Mouse (Mus musculus): ENCODE results near the gene Rilpl1.
"Not testable (repeated sequence)": the region's sequence is repeated elsewhere in the genome, so short reads cannot be mapped to it uniquely, and the experiment has no call there.

The Rilpl1 gene

DNA sequence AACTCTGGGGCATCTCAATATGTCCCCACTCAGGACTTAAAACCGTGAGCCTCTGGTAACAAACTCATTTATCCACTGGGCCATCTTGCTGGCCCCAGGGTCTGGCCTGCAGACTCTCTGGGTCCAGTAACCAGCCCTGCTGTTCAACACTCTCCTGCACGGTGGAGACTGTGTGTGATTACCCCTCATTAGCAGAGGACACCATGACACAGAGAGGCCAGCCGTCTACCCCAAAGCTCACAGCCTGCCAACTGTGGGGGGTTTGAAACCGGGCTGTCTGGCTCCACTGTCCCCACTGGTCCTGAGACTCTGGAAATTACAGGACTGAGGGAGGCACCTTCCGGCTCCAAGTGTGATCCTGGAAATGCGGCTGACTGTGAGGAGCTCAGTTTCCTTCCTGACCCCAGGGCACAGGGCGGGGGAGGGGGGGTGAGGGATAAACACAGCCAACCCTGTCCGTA, 2.0 kb downstream of the Rilpl1 start:
- DNase-seq (ENCODE audit: low spot score): no peak

DNA sequence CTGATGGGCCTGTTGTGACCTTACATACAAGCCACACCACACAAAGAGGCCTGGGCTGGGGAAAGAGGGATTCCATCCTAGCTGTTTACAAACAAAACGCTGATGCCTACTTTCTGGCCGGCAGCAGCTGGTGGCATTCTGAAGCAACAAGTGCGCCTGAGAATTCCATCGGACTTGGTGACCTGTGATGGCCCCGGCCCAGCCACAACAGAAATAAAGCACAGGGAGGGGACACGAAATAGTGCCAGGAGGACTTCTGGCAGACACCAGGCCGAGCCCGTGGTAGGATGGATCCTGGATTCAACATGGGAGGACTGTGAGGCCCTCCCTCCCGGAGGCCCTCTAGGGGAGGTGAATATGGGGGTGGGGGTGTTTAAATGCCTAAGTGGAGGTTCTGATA, 2.4 kb downstream of the Rilpl1 start:
- no peak for DNase-seq (ENCODE audit: low spot score)

DNA sequence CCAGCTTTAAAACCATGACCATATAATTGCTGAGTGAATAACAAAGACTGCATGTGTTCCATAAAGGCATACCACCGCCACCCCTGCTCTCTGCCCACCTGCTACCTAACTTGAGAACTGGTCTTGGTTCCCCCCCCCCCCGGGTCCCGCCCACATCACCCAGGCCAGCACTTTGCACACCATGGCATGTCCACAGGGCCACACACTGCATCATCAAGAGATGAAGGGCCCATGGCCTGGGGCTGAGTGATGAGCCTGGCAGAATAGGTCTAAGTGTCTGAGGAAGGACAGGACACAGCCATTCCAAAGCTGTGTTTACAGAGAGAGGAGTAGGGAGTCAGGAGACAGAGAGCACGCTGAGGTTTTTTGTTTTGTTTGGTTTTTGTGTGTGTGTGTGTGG, 2.8 kb downstream of the Rilpl1 start:
- no peak for DNase-seq (ENCODE audit: low spot score)

DNA sequence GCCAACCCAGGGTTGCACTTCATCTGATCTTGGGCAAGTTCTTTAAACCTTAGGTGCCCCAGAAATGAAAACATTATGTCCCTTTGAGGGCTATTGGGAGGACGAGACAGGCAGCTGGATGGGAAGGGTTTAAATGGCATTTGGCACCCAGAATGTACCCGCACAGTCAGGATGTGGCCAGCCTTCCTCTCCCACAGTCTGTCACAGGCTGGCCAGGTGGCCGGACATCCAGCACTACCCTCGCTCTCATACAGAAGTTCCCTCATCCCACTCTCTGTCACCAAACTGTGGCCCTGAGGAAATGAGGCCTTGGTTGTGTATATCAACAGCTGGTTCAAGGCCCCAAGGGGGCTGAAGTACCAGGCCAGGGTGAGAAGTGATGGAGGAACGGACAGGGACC, 6.2 kb downstream of the Rilpl1 start:
- DNase-seq (ENCODE audit: low spot score): no peak

DNA sequence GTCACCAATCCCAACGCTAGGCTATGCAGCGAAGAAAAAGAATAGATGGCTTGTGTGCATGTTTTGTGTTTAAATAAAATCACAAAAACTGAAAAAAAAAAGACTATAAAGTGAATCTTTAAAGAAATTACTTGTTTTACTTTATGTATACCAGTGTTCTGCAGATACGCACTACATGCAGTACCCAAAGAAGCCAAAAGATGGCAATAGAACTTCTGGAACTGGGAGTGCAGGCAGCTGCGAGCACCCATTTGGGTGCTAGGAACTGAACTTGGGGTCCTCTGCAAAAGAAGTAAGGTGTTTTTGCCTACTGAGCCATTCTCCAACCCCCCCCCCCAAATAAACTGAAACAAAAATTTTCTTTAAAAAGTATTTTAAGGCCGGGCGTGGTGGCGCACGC, 8.2 kb downstream of the Rilpl1 start:
- DNase-seq (ENCODE audit: low spot score): no peak

DNA sequence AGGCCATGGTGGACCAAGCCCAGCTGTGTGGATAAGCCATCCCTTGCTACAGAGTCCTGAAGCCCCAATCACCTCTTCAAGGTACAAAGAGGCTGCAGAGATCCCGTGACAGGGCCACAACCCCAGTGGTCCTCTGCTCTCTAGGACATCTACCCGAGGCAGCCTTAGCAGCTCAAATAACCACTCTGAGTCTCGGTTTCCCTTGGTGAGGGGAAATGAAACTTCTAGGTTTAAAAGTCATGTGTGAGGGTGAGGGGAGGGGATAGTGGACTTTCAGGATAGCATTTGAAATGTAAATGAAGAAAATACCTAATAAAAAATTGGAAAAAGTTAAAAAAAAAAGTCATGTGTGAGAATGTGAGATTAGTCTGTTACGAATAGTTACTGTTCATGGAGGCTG, 9.6 kb downstream of the Rilpl1 start:
- DNase-seq (ENCODE audit: low spot score): no peak

DNA sequence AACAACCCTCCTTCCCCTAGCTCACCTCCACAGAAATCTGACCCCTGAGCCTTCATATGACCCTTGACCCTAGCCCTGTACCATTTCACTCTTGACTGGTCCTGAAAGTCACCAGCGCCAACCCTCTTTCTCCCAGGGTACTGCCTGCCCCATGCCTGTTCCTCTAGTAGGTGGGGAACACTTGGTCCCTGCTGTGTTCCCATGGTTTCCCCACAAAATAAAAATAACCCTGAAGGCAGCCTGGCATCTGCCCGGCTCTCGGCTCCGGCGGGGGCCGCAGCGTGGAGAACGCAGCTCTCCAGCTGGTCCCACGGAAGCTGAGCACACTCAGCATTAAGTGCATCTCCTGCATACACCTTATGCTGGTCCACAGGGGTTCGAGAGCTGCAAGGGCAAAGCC, 12.5 kb downstream of the Rilpl1 start:
- no peak for DNase-seq (ENCODE audit: low spot score)

DNA sequence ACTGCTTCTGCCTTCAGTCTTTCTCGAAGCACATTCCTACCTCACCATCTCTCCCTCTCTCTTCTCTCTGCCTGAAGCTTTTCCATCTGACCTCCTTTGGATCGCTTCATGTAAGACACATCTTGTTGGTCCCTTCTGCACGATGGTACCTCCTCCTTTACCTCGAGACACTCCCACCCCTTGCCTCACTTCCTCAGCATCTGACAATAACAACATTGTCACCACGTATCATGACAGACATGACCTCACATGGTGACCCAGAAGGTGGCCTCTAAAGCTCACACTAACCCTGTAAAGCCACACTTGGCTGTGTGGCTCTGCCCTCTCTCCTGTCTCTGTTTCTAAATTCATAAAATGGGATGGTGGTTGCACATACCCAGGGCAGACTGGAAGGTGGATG, 15.4 kb downstream of the Rilpl1 start:
- no peak for DNase-seq (ENCODE audit: low spot score)

DNA sequence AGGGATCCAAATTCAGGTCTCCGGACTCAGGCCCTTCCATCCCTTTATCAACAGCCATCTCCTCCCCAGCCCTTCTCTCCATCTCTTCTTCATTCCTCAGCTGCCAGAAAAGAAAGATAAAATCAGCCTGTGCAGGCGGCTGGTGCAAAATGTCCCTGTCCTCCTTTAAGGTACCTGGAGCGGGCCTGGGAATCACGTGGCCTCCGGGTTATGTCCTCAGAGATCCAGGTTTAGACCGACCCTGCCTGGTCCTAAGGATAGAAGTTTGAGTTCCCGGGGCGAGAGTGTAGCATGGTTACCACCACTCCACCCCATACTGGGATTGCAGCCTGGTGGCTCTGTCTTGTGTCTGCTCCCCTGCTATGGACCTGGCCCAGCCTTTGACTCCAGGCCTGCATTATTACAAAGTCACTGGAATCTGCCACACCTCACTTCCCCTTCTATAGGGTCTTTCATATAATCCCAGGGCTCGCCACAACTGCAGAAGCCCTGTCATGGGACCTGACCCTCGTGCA, 20.6 kb downstream of the Rilpl1 start:
- DNase-seq (ENCODE audit: low spot score): no peak

DNA sequence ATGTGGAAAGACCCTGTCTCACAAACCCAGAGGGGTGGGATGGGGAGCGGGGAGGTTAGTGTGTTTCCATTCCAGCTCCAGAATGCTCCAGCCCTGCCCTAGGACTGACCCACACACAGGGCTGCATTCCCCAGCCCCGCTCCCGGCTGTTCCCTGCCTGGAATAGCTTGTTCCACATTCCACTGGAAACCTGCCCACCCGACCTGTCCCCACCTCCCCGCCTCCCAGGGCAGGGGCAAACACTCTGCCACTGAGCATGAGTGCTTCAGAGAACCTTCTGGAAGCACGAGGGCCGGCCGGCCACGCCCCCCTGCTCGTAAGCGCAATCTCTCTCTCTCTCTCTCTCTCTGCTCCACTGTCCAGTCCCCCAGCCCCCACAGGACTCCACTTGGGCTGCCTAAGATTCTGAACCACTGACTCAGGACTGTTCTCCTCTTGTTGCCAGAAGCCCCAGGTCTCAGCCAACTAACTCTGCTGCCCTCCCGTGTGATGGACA, 21.4 kb downstream of the Rilpl1 start:
- no peak for DNase-seq (ENCODE audit: low spot score)

DNA sequence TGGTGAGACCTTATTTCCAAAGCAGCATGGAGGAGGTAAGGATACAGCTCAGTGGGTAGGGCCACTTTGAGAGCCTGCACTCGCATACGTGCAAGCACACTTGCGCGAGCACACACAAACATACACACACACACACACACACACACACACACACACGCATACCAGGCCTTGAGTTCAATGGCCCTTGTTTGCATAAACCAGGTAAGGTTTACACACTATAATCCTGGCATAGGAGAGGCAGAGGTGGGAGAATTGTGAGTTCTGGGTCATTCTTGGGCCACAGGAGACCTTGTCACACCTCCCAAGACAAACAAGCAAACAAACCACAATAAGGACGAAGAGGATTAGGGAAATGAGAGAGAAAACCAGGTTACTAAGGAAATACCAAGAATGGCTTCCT, 22.0 kb downstream of the Rilpl1 start:
- DNase-seq (ENCODE audit: low spot score): no peak

DNA sequence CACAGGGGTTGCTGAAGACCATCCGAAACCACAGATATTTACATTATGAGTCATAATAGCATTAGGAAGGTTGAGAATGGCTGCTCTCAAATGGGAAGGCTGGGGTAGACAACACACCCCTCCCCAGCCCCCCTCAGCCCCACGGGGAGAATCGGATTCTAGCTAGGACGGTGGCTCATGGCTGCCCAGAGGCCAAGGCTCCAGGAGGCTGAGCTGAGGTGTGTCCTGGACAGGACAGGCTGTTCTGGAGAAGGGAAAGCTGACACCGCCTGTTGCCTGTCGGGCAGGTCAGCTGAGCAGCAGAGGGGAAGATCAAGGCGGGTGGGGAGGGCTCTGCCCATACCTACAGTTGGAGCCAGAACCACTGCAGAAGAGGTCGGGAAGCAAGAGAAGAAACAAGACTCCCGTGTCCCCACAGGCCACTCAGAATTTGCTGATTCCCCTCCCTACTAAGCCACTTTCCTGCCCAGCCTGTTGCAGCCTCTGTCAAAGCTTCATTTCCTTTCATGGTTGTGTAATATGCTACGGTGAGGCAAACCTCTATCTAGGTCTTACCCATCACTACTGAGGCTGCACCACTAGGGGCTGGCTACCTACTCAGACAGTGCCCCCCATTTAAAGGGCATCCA, 24.3 kb downstream of the Rilpl1 start:
- DNase-seq (ENCODE audit: low spot score): no peak

DNA sequence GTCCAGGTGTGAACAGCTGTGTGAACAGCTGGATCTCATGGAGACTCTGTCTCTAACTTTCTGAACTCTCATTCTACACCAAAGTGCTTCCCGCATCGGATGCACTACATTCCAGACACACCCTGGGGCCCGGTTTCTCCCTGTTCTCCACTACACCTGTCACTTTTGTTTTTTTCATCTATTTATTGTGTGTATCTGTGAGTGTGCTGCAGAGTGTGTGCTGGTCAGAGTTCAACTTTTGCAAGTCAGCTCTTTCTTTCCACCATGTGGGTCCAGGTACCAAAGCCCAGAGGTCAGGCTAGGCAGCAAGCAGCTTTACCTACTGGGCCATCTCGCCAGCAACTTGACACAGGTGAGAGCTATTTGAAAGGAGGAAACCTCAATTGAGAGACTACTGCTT, 26.0 kb downstream of the Rilpl1 start:
- DNase-seq (ENCODE audit: low spot score): no peak

DNA sequence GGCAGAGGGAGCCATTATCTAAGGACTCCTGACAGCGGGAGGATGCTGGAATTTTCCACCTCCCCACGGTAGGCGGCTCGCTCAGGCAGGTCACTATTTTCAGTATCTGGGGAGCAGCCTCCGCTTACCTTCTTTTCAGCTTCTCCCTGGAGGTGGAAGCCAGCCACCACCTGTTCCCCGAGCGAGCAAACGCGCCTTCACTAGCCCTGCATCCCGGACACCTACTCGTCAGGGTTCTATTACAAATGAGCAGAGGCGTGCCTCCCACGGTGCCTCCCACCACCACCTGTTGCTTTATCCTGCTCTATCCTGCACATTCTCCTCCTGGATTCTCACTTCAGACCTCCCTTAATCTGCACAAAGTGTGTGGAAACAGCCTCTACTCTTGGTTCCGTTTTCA, 27.4 kb downstream of the Rilpl1 start:
- no peak for DNase-seq (ENCODE audit: low spot score)

DNA sequence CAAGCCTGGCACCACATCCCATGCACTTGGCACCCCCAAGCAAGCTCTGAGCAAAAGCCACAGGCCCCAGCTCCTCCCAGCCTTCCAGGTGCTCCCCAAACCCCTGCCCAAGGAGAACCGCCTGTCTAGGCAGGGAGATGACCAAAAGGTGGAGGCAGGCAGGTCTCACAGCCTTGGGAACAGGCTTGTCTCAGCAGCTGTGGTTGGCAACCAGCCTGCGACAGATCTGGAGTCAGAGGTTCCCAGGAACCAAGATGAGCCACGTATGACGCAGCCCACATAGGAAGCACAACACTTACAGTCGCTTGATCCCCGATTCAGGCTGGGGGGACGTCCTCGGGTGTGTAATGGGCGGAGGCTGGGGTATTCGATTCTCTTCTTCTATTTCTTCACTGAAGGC, 29.6 kb downstream of the Rilpl1 start:
- no peak for DNase-seq (ENCODE audit: low spot score)

DNA sequence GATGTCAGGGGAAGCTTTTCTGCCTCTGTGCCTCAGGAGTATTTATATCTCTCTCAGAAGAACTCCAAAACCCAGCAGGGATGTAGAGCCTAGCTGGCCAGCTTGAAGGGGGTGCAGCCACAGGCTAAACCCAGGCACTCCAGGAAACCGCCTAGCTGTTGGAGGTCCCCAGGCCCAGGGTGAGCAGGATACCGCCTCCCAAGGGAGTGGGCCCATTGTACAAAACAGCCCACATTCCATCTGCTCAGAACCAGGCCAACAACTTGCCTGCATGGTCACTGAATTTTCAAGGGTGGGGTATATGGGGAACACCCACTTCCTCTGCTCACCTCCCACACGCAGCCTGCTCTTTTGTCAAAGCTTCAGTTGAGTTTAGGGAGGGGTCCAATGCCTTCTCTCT, 30.6 kb downstream of the Rilpl1 start:
- DNase-seq (ENCODE audit: low spot score): no peak

DNA sequence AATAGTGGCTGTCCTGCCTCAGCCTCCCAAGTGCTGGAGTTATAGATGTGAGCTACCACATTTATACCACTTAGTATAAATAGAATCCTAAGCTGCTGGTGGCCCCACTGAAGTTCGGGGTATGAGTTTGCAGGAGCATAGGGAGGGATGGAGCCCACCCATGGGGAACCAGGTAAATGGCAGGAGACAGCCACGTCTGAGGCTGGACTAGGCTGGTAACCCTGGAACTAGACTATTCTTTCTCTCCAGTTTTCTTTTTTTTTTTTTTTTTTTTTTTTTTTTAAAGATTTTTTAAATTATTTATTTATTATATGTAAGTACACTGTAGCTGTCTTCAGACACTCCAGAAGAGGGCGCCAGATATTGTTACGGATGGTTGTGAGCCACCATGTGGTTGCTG, 31.2 kb downstream of the Rilpl1 start:
- DNase-seq (ENCODE audit: low spot score): not testable (repeated sequence)

DNA sequence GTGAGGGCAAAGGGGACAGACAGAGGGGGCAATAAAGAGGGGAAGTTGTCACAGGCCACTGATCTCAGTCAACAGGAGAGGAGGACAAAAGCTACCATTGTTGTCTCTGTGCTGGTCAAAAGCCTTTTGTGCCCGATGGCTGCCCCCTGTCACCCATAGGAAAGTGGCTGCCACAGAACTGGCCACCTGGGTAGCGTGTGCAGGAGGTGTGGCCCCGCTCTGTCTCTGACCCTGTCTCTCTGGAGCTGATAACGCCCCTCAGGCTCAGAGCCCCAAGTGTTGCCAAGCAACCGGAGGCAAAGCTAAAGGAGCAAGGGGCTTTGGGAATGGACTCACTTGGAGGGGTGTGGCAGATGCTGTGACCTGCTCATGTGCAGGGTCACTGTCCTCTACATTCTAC, 32.2 kb downstream of the Rilpl1 start:
- no peak for DNase-seq (ENCODE audit: low spot score)

DNA sequence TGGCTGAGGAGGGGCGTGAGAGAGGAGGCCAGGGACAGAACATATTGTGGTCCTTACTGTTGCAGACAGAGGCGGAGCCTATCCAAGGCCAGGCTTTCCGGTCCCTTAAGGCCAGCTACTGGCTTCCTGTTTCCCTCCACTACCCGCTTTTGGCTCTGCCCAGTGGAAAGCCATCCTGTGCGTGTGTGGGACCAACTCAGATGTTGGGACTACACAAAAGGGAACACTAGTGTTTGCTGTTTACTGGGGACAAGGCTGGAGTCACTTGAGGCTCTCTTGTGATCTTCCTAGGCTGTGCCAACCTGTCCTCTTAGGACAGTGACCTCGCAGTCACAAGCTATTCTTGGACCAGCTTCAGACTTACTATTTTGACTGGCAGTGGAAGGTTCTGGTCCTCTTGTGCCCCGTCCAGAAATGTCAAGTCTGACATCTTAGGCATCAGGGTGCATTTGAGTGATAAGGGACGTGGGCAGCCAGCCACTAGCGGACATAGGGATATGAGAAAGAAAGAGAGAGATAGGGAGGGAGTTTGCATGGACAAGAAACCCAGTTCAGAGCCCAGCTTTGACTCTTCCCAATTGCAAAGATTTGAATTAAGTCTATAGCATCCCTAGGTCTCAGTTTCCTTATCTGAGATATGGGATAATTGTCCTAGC, 32.8 kb downstream of the Rilpl1 start:
- no peak for DNase-seq (ENCODE audit: low spot score)

DNA sequence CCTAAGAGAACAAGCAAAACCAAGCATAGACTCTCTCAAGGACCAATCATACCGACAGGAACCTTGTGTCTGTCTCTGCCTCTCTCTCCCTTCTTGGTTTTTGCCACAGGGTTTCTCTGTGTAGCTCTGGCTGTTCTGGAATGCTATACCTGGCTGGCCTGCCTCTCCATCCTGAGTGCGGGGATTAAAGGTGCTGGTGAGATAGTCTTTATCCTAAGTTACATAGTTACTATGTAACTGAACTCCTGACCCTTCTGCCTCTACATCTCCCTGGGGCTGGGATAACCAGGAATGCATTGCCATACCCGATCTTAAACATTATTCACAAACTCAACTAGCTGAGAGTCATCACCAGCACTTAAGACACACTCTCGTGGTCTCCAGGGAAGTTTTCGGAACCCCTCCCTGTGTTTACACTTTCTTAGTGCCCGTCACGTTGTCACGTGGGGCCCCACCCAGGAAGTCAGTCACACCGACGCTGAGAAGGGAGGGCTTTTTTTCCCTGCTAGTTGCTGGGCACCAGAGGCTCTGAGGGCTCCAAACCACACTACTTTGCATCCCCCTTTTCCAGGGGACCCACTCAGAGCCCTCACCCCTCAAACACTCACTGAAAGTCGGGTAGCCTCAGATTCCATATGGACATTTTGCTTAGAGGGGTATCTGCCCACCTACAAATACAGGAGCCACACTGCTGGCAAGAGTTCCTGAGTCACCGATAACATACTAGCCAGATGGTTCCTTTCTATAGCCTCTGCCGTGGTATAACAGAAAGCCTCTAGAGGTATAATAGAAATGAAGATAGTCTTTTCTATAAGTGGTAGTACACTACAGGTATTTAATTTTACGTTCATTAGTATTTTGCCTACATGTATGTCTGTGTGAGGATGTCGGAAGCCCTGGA, 34.3 kb downstream of the Rilpl1 start:
- DNase-seq (ENCODE audit: low spot score): peak; percentile 65

DNA sequence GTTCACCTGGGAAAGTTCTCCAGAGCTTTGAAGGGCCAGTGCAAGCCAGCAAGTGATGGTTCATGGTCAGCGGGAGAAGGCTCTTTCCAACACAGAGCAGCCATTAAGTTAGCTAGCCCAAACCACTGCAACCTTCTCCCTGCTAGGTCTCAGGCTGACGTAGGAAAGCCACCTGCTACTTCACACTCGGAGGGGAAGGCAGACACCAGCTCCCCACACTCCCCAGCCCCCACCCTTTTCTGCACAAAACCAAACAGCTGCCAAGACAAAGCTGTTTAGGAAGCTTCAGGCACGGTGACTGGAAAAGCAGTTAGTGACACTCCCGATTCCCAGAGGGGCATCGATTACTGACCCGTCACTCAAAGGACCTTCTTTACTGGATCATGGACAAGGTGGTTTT, 35.6 kb downstream of the Rilpl1 start:
- no peak for DNase-seq (ENCODE audit: low spot score)

DNA sequence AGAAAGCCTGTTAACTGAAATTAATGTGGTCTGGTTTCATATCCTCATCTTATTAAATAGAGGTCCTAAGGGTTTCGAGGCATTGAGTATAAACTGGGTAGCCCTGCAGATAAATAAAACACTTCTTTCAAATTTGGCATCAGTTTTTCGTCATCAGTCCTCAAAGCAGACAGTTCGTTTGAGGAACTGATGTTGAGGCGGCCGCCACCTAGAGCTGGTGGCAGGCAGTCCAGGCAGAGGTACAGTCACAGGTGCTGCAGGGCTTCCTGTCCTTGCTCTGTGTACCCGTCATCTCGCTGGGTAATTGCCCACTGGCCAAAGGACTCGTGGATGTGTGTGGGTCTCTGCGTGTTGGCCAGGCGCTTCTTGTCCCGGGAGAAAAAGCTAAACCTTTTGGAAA, 37.7 kb downstream of the Rilpl1 start:
- no peak for DNase-seq (ENCODE audit: low spot score)

DNA sequence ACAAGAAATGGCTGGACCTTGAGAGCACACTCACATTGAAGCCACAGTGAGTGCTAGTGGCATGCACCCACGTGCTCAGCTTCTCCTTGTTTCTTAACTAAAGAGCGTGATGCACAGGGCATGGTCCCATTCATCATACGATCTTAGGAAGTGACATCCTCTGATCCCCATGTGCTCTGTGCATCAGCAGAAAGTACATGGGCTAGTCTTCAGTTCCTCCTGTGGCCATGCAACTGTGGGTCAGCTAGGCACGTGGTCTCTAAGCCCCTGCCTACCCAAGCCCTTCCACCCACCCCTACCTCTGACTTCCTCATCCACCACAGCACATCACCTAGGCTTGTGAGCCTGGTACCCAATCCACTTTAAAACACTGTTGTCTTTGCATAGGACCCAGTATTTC, 38.6 kb downstream of the Rilpl1 start:
- DNase-seq (ENCODE audit: low spot score): no peak

All from yolk sac, embryonic 10.5 days (tissue).